Mouse (Mus musculus) liver, embryonic 11.5 days (tissue): ENCODE measurements around the gene Fbxw5. TPM values are rescaled to one million over a fixed set of nuclear protein-coding genes. Genes with fewer than 3 reads are reported as not detected.

Source experiments
- ATAC-seq: fragments of 200-750 bp; cut with Nextera tagmentation; replicated peaks from 2 replicates; pipeline ENCODE4 v1.8.0; 2017; ENCODE audit warnings: moderate number of reproducible peaks, mild to moderate bottlenecking, moderate TSS enrichment, moderate library complexity; ENCODE audit not compliant: low FRiP score
- DNase-seq: peaks from one replicate; pipeline ENCODE4 v3.0.0-alpha.2; 2017; ENCODE audit warnings: low spot score
- H3K27ac ChIP-seq: fragments of 300-500 bp; sonication (generic); 2 replicates; pipeline ENCODE4 v1.5.1; 2014; ENCODE audit warnings: mild to moderate bottlenecking, low read depth, low read length, control low read depth
- H3K27me3 ChIP-seq: fragments of 300-500 bp; sonication (generic); replicated peaks from 2 replicates; pipeline ENCODE4 v1.6.1; 2014; ENCODE audit warnings: low read length, mixed read lengths; ENCODE audit not compliant: control insufficient read depth, insufficient read depth
- H3K36me3 ChIP-seq: fragments of 300-500 bp; sonication (generic); 2 replicates; pipeline ENCODE4 v1.6.1; 2014; ENCODE audit warnings: mild to moderate bottlenecking, low read length, moderate library complexity, mixed read lengths; ENCODE audit not compliant: control insufficient read depth, insufficient read depth
- H3K4me1 ChIP-seq: fragments of 300-500 bp; sonication (generic); replicated peaks from 2 replicates; pipeline ENCODE4 v1.6.1; 2014; ENCODE audit warnings: low read length, mixed read lengths; ENCODE audit not compliant: control insufficient read depth, insufficient read depth
- H3K4me2 ChIP-seq: fragments of 300-500 bp; sonication (generic); 2 replicates; pipeline ENCODE4 v1.6.1; 2014; ENCODE audit warnings: mild to moderate bottlenecking, control low read depth, moderate library complexity
- H3K4me3 ChIP-seq: fragments of 300-500 bp; sonication (generic); 2 replicates; pipeline ENCODE4 v1.5.1; 2014; ENCODE audit warnings: low read depth, low read length, control low read depth
- H3K9ac ChIP-seq: fragments of 300-500 bp; sonication (generic); 2 replicates; pipeline ENCODE4 v1.6.1; 2014; ENCODE audit warnings: low read depth, low read length, control low read depth
- H3K9me3 ChIP-seq: fragments of 300-500 bp; sonication (generic); 2 replicates; pipeline ENCODE4 v1.6.1; 2016; ENCODE audit warnings: low read length, inconsistent platforms, mixed read lengths; ENCODE audit not compliant: control insufficient read depth
- WGBS: fragments of 180-500 bp; shearing (Covaris S2); extraction: QIAGEN DNeasy Blood & Tissue Kit; methylation state at CpG from one replicate; pipeline ENCODE4 v1.1.7; 2014; 5-methylcytosine and 5-hydroxymethylcytosine counted together
- polyA plus RNA-seq: library from polyadenylated mRNA; unstranded; fragments of >200 nt; fragmentation: Nextera tagmentation; extraction: Ambion mirVana; gene quantifications from 2 replicates; pipeline ENCODE4 v1.2.1, GENCODE M21; 2014

The Fbxw5 gene
- 63.3 and 63.6 TPM in 2 replicates for polyA plus RNA-seq

DNA sequence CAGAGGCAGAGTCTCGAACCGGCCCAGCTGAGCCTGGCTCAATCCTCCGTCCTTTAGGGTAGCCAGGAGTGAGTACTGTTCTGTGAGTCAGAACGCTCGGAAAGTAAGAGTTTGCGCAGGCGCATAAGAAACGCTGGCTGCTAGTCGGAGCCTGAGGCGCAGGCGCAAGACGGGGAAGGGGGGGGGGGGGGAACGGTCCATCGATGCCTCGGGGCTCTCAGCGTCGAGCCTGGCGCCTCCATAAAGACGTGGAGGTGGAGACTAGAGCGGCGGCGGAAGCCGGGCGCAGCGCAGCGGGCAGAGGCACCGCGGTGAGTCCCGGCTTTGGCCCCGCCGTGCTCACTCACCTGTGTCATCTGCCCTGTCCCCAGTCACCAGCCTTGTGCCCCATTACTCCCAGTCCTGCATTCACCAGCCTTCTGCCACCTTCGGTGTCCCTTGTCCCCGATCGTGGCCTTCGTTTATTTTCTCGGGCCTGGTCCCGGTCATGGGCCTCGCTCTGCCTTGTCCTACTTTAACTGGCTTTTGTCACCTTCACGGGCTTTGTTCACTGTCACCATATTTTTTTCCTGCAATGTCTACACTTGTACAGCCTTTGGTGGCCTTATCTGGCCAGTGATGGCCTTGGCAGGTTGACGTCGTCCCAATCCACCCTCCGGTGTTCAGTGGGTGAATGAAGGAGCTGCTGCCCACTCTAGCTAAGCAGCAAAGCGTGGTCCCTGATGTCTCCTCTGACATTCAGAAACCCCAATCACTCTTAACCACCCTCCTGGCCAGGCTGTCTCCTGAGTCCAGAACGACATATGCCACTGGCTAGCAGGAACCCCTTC, at the start of gene Fbxw5:
Gene Fbxw5 (plus strand): TSS at position 175 of the 830 bp plus-strand sequence.
- Histone ChIP-seq H3K27ac (peak within 1 kb of the TSS; percentile 79), H3K27me3 (no peaks in the 10 kb centered on the region), H3K4me1 (peaks cover 31% of the 10 kb centered on the region), H3K9me3 (no peaks in the 10 kb centered on the region), H3K4me2 (peak within 1 kb of the TSS; percentile 99), H3K36me3 (peaks cover 7% of the 10 kb centered on the region), H3K4me3 (peak within 1 kb of the TSS; percentile 91), H3K9ac (peak within 1 kb of the TSS; percentile 97)
- under 1% methylated on average over 31 of the region's 44 CpGs for WGBS
- DNase-seq (peak; percentile 89), ATAC-seq (peak; percentile 81)

DNA sequence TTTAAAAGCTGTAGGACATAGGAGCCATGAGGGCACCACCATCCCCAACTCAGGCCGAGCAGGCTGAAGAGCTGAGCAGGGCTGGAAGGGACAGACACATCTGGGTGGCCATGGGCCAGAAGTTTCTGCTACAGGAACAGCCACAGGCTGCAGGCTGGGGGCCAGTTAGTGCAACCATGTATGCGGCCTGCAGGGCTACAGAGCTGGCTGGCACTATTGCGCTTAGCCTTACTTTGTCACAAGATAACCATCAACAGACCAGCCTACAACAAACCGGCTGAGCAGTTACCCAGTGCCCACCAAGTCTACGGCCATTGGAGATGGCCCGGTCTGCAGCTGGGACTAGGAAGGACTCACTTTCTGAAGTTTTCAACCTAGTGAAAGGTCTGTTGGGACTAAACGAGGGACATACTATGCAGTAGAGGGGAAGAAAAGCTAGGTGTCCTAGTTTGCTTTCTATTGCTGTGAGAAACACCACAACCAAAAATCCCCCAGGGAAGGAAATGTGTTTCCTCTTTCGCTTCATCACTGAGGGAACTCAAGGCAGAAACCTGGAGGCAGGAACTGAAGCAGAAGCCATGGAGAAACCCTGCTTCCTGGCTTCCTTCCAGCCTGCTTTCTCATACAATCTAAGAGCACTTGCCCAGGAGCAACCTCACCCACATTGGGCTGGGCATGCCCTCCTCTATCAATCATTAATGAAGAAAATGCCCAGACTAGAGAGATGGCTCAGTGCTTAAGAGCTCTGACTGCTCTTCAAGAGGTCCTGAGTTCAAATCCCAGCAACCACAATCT, 49.5 kb upstream of the Fbxw5 start:
- Histone ChIP-seq H3K36me3 (no peaks in the 10 kb centered on the region), H3K27me3 (no peaks in the 10 kb centered on the region), H3K4me3 (no peak overlapping the region), H3K4me1 (no peaks in the 10 kb centered on the region), H3K27ac (no peak overlapping the region), H3K9me3 (no peaks in the 10 kb centered on the region), H3K4me2 (no peak overlapping the region), H3K9ac (no peak overlapping the region)
- ATAC-seq, result no peak
- no peak for DNase-seq
- WGBS, result 71% methylated on average over 8 of the region's 8 CpGs

DNA sequence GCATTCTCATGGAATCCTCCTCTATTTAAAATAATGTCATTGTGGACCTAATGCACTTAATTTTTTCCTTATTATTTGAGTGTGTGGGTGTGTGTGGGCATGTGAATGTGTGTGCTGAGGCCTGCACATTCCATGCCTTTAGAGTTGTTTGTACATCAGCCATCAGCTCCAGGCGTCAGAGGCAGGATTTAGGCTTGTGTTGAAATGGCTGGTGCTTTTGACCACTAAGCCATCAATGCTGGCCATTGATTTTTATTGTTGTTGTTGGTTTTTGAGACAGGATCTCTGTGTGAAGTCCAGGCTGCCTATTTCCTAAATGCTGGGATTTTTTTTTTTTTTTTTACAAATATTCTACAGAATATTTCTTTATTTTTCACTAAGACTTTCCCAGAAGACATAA, 47.6 kb upstream of the Fbxw5 start:
- H3K4me3 ChIP-seq, result no peak overlapping the region
- H3K4me2 ChIP-seq, result no peak overlapping the region
- no peak overlapping the region for H3K27ac ChIP-seq
- no peaks in the 10 kb centered on the region for H3K4me1 ChIP-seq
- no peak for DNase-seq
- H3K36me3 ChIP-seq, result no peaks in the 10 kb centered on the region
- H3K27me3 ChIP-seq, result no peaks in the 10 kb centered on the region
- H3K9me3 ChIP-seq, result no peaks in the 10 kb centered on the region
- H3K9ac ChIP-seq, result no peak overlapping the region
- no peak for ATAC-seq
- 47% methylated on average over 1 of the region's 1 CpGs for WGBS

DNA sequence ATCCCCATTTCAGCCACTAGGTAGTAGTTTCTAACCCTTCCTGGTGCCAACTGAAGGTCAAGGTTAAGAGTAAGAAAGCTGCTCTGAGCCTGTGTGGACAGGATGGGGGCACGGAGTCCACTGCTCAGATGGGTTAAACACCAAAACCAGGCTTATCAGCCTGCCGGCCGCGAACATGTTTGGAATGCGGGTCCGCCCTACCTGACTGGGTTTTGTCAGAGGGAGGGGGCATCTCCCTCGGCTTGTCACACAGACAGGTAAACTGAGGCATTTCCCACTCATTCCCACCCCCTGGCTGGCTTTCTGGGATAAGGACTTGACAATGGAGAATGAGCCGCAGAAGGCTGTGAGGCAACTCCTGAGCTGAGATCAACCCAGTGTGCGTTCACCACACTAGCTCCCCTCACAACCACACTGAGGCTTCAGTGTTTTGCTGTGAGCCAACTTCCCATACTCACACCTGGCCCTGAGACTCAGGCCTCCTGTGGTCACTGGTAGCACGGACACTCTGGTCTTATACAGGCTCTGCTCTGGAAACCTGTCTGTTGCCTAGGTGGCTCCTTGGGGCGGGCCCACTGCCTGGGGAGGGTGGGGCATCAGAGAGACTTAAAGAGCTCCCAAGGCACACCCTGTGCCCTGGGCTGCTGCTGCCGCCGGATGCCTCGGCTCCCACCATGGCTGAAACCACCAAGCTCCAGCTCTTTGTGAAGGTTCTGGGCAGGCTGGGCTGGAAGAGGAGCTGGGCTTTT, 44.2 kb upstream of the Fbxw5 start, which contains the start of gene Clic3:
Gene Clic3 (plus strand): TSS at position 634 of the 749 bp plus-strand sequence.
- Histone ChIP-seq H3K9ac (no peak within 1 kb of the TSS), H3K27ac (no peak within 1 kb of the TSS), H3K4me2 (no peak within 1 kb of the TSS), H3K36me3 (no peaks in the 10 kb centered on the region), H3K9me3 (no peaks in the 10 kb centered on the region), H3K4me3 (no peak within 1 kb of the TSS), H3K4me1 (peaks cover 11% of the 10 kb centered on the region), H3K27me3 (no peaks in the 10 kb centered on the region)
- ATAC-seq (no peak), DNase-seq (no peak)
- 55% methylated on average over 14 of the region's 14 CpGs for WGBS

DNA sequence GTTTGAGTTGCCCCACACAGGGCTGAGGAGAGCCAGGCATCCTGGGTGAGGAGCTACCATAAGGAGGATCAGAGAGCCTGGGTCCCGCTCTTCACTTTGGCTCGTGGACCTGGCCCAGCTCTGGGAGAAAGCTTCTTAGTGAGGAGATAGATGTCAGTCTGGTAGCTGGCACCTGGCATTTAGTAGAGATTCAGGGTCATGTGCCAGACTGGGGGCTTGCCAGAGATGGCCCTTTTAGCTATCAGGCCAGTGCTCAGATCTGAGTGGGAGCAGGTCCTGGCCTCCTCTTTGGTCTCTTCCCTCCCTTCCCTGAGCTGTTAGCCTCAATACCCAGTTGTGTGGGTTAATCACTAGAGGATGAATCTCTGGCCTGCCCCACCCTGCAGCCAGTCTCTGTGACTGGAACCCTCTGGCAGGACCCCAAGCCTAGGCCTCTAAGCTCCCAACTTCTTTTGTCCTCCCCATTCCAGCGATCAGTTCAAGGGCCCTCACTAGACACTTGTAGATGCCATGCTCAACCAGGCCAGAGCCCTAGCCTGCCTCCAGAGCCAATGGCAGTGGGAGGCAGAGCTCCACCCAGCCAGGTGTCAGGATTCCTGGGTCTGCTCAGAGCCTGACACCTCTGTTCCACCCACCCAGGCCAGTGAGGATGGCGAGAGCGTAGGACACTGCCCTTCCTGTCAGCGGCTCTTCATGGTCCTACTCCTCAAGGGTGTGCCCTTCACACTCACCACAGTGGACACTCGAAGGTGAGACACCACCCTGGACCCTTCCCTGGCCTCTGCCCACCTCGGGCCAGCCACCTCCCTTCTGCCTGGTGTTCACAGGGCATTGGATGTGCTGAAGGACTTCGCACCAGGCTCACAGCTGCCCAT, 43.3 kb upstream of the Fbxw5 start:
- Histone ChIP-seq H3K4me3 (no peak overlapping the region), H3K9ac (no peak overlapping the region), H3K9me3 (no peaks in the 10 kb centered on the region), H3K36me3 (no peaks in the 10 kb centered on the region), H3K27me3 (no peaks in the 10 kb centered on the region), H3K4me1 (peaks cover 11% of the 10 kb centered on the region), H3K4me2 (no peak overlapping the region), H3K27ac (no peak overlapping the region)
- 81% methylated on average over 9 of the region's 9 CpGs for WGBS
- DNase-seq, result no peak
- ATAC-seq, result no peak

DNA sequence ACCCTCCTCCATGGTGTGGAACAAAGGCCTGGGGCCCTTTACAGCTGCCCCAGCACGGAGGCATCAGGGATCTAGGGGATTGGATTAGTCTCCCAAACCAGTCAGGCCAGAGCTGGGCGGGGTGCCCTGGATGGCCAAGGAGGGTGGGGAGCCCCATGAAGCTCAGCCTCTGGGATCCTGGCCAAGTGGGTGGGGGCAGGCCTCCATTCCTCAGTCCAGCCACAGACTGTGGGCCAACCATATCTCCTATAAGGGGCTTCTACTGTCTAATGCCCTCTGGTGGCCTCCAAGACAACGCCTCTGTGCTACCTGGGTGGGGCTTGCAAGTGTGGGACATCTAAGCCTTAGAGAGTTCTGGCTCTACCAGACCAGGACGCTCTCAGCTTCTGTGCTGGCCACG, 41.6 kb upstream of the Fbxw5 start:
- H3K36me3 ChIP-seq, result no peaks in the 10 kb centered on the region
- ATAC-seq (no peak), DNase-seq (no peak)
- no peak overlapping the region for H3K4me2 ChIP-seq
- no peaks in the 10 kb centered on the region for H3K9me3 ChIP-seq
- H3K27me3 ChIP-seq, result no peaks in the 10 kb centered on the region
- 80% methylated on average over 5 of the region's 5 CpGs for WGBS
- H3K4me1 ChIP-seq, result peaks cover 11% of the 10 kb centered on the region
- H3K9ac ChIP-seq, result no peak overlapping the region
- no peak overlapping the region for H3K27ac ChIP-seq
- no peak overlapping the region for H3K4me3 ChIP-seq

DNA sequence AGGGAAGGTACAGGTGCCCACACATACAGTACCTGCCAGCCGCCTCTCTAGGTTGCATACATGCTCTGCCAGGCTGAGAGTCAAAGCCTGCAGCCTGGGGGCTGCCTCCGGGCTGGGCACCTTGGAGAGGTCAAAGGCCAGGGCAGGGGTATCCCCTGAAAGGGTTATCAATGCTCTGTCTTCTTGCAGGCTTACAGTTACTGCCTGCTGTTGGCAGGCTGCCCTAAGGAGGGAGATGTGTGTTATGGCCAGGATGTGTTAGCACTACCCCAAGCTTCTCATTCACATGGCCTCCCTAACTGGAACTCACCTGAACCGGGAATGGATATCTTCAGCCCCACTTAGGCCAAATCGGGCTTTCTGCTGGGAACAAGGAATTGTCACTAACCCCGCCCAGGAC, 40.4 kb upstream of the Fbxw5 start:
- Histone ChIP-seq H3K36me3 (no peaks in the 10 kb centered on the region), H3K27ac (peak overlapping the region; percentile 79), H3K4me2 (peak overlapping the region; percentile 98), H3K27me3 (no peaks in the 10 kb centered on the region), H3K9me3 (no peaks in the 10 kb centered on the region), H3K9ac (peak overlapping the region; percentile 82), H3K4me3 (peak overlapping the region; percentile 81), H3K4me1 (peaks cover 11% of the 10 kb centered on the region)
- DNase-seq (no peak), ATAC-seq (0 out of 2 replicates have a peak, but pooled peaks have one; percentile 8)
- 45% methylated on average over 5 of the region's 5 CpGs for WGBS
